Mouse (Mus musculus) kidney, postnatal 14 days (tissue): ENCODE data around the gene Zfp354a.
"Not testable (repeated sequence)": the region's sequence is repeated elsewhere in the genome, so short reads cannot be mapped to it uniquely, and the experiment has no call there.

Source experiments
- DNase-seq: peaks from one replicate; pipeline ENCODE4 v3.0.0; 2022; ENCODE audit warnings: mixed read lengths

Zfp354a gene

DNA sequence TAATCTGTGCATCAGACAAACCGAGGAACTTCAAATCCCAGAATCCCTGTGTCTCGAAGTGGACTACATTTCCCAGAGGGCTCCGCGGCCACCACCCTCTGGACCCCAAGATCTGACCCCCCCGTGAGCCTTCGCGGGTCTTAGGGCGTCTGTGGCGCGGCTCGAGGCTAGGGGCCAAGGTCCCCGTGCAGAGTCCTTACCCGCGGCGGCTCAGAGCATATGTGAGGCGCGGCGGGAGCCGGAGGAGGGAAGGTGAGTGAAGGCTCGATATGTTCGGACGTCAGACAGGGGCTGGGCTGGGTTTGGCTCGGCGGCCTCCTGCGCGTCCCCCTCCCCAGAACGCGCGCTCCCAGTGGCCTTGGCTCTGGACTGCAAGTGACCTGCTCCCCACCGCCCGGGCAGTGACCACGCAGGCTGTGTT lies at the start of gene Zfp354a:
Gene Zfp354a, plus strand, starts transcription at position 107 of the 421 bp plus-strand sequence.
- peak; percentile 89 for DNase-seq

DNA sequence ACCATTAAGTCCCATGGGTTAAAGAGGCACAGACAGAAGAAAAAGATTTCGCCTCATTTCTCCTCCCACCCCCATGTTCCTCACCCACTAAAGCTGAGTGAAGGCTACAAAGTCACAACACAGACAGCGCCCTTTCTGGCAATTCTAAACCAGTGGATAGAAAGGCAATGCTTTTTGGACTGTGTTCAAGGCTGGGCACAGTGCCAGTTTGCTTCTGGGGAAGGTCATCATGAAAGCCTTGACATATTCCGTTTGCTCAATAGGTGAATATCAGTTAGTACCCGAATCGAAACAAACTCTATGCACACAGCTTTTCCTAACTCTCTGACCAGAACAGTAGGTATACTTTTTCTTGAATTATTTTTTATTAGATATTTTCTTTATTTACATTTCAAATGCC lies 47.2 kb upstream of the Zfp354a start:
- peak; percentile 63 for DNase-seq

DNA sequence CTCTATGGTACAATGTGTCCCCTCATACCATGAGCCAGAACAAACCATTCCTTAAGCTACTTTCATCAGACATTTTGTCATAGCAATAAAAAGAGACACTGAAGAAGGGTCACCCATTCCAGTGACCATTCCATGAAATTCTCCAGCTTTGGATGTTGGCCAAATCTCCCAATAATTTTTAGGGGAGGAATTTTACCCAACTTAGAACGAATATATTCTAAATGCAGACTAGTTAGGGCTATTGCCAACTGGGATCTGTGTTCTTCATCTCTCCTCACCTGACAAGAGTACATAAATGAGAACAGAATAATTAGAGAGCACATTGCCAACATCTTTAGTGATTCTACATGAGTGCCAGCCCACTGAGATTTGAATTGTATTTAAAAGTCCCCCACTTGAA lies 45.1 kb upstream of the Zfp354a start, which contains the start of gene Olfr54:
Gene Olfr54, plus strand, starts transcription at position 301 of the 400 bp plus-strand sequence.
- no peak for DNase-seq

DNA sequence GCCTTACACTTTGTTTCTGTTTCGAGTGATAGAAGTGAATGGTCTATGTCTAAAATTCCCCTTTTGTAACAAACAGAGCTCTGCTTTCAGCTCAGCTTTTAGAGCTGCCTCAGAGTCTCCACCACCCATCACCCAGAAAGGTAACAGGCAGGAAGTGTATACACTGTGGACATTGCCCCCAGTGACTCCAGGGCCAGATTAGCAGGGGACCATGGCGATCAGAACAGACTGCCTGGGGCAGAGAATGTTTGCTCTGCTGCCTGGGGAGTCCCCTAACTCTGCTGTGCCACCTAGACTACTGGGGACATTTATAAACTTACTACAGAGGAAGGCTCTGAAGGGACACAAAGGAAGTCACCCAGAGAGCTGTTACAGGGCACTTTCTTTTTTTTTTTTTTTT lies 42.7 kb upstream of the Zfp354a start:
- DNase-seq = no peak

DNA sequence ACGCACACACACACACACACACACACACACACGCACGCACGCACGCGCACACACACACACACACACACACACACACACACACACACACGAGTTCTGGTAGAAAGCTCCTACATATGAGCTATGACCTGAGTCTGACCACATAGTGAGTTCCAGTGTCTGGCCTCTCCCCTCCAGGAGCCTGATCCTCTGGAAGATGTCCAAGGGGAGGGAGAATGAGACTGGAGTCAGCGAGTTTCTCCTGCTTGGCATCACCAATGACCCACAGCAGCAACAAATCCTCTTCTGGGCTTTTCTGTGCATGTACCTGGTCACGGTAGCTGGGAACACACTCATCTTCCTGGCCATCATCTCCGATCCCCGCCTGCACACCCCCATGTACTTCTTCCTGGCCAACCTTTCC lies 32.2 kb upstream of the Zfp354a start:
- DNase-seq = peak; percentile 45

DNA sequence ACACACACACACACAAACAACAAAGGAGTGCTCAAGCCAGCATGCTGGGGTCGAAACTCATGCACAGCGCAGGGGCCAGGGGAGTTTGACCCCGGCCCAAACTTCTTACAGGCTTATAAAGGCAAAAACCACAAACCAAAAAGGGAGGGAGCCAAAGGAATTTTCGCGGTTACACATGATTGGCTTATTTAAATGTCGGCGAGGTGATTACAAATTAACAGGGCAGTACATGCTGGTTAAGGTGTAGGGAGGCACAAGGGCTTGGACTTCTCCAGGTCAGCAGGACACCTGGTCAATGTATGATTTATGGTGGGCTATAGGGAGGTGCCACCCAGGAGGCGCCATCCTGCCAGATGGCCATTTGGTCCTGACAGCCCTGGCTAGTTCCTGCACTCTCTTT lies 29.7 kb upstream of the Zfp354a start:
- DNase-seq = peak; percentile 49

DNA sequence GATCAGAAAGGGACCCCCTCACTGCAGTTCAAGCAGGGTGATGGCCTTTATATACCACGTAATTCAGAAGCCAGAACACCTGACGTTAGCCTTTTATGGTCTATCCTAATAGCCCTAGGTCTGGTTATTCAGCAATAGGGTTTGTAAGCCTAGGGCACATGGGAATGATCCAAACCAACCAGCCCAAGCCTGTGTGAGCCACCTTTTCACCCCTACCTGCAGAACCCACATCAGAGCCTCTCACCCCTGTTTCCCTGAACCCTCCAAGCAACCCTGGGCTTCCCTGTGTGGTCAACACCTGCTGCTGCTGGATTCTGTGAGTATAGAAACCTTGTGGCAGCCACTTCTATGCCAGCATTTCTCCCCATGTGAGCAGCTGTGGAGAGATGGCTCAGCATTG lies 28.8 kb upstream of the Zfp354a start:
- peak; percentile 15 for DNase-seq

DNA sequence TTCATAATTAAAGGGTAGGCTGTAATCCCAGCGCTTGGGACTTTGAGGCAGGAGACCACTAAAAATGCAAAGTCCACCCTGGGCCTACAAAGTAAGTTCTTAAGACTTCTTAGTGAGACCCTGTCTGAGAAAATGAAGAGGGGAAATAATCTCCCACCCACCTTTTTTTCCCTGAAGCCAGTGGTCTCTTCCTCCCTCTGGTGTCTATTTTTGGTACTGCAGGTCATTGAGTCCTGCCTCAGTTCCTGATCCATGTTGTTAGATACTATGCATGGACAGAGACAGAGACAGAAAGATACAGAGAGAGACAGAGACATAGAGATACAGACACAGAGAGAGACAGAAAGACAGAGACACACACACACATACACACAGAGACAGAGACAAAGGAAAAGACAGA lies 26.2 kb upstream of the Zfp354a start:
- peak; percentile 41 for DNase-seq

DNA sequence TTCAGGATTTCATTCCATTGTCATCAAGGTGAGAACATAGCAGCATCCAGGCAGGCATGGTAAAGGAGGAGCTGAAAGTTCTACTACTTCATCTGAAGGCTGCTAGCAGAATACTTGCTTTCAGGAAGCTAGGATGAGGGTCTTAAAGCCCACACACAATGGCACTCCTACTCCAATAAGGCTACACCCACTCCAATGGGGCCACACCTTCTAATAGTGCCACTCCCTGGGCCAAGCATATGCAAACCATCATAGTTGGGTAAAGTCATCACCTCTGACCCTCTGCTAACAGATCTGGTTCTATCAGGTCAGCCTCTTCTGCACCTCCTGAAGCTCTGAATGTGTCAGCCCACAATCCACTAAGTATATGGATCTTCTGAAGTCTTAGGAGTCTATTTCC lies 24.9 kb upstream of the Zfp354a start:
- not testable (repeated sequence) for DNase-seq

DNA sequence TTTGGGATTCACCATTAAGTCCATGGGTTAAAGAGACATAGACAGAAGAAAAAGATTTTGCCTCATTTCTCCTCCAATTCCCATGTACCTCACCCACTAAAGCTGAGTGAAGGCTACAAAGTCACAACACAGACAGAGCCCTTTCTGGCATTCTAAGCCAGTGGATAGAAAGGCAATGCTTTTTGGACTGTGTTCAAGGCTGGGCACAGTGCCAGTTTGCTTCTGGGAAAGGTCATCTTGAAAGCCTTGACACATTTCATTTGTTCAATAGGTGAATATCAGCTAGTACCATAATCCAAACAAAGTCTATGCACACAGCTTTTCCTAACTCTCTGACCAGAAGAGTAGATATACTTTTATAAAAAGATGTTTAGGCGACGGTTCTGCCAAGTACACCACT lies 23.1 kb upstream of the Zfp354a start:
- DNase-seq = peak; percentile 55

DNA sequence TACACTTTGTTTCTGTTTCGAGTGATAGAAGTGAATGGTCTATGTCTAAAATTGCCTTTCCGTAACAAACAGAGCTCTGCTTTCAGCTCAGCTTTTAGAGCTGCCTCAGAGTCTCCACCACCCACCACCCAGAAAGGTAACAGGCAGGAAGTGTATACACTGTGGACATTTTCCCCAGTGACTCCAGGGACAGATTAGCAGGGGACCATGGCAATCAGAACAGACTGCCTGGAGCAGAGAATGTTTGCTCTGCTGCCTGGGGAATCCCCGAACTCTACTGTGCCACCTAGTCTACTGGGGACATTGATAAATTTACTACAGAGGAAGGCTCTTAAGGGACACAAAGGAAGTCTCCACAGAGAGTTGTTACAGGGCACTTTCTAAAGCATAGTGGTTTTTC lies 14.3 kb upstream of the Zfp354a start:
- DNase-seq = not testable (repeated sequence)

DNA sequence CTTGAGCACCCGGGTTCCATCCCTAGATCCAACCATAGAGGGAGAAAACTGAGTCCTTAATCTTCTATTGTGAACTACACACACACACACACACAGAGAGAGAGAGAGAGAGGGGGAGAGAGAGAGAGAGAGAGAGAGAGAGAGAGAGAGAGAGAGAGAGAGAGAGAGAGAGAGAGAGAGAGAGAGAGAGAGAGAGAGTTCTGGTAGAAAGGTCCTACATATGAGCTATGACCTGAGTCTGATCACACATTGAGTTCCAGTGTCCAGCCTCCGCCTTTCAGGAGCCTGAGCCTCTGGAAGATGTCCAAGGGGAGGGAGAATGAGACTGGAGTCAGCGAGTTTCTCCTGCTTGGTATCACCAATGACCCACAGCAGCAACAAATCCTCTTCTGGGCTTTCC lies 11.2 kb upstream of the Zfp354a start, which contains the start of gene Olfr1375:
Gene Olfr1375, plus strand, starts transcription at position 301 of the 400 bp plus-strand sequence.
- DNase-seq = peak; percentile 14

DNA sequence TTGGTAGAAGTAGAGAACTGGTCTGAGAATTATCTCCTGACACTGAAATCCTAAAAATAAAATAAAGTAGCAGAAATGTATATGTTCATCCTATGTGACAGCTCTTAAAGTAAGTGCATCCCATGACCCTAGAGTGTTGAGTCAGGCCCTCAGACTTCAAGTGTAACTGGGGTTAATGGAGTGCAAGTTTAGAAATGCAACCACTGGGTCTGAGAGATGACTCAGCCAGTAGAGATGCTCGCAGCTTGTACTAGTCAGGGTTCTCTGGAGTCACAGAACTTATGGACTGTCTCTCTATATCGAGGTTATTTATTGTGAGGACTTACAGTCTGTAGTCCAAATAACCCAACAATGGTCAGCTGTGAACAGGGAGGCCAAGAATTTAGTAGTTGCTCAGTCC lies 7.4 kb upstream of the Zfp354a start:
- no peak for DNase-seq

DNA sequence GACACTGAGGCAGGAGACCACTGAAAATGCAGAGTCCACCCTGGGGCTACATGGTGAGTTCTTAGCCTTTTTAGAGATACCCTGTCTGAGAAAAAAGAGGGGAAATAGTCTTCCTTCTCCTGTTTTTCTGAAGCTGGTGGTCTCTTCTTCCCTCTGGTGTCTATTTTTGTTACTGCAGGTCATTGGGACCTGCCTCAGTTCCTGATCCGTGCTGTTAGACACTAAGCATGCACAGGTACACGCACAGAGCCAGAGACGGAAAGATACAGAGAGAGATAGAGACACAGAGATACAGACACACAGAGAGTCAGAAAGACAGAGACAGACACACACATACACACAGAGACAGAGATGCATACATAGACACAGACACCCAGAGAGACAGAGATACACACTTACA lies 5.8 kb upstream of the Zfp354a start:
- no peak for DNase-seq

DNA sequence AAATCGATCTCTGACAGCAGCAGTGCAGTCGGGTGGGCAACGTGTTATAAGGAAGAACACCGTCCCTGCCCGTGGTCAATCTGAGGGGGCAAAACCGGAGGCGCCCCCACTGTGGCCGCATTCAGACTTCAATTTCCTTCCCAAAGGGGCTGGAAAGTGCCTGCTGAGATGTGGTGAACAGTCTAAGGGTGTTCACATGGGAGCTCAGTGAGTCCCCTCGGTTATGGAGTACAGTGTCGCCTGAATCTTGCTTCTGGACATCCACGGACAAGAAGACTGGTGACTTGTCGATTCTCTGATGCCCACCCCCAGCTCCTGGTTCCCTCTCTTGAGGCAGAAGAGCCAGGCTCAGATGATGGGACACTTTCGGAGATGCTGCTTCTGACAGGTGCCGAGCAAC lies 583 bp downstream of the Zfp354a start:
- no peak for DNase-seq

DNA sequence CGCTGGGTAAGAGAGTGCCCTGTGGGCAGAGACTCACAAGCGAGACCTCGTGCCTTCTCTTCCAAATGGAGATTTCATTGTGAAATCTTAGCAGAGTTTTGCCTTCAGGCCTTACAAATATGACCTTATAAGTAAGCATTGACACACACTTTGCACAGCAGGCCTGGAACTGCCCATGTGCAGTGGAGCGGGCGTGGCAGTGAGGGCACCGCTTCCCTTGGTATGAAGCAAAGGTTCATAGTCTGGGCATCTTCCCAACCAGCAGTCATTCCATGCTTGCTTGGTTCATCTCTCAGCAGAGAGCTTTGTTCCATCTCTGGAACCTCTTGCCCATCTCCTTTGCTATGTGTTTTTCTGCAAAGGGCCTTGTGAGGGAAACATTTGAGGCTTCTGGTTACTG lies 1.9 kb downstream of the Zfp354a start:
- peak; percentile 78 for DNase-seq

DNA sequence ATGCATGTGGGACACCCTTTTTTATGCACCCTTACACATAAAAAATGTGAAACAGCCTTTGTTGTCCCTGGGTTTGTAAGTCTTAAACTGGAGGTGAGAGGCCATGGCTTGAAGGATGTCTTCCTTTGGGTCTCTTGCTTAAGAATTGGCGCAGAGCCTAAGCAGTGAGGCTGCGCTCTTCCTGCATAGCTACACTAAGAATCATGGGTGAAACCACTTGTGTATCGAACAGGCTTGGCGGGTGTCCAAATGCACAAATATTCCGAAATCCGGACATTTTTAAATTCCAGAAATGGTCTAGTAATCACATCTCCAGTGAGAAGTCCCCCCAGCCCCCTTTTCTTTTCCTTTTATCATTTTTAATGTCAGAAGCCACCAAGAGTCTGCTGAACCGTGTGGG lies 4.2 kb downstream of the Zfp354a start:
- peak; percentile 34 for DNase-seq

DNA sequence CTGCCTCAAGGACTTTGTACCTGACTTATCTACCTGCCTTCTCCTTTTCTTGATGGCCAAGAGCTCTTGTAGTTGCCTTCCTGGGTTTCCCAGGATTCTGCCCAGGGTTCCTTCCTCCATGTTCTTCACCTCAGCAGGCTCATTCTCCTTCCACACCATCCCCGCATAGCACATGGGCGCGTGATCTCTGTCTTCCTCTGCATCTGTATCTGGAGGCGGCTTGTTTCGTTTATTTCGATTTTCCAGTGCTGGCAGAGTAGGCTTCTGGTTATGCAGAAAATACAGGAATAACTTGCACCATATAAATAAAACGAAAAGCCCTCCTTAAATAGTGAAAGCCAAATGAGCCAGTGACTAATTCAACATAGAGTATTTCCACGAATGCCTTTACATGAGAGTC lies 4.8 kb downstream of the Zfp354a start:
- no peak for DNase-seq

DNA sequence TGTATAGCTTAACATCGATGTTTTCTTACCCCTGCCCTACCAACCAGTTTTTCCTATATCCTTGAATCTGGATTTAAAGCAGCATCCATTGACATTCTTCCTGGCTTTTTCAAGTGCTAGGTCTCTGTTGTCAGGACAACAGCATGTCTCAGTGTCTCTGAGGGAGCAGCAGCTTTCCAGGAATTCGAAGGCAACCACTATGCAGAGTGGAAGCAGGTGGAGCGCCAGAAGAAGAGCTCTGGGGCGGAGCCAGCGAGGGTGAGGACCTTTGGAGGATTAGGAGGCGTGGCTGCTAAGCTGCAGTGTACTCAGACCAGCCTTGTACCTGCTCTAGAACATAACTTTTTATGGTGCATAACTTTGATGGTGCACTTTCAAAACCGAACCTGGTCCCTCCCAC lies 25.5 kb downstream of the Zfp354a start:
- DNase-seq = peak; percentile 34

DNA sequence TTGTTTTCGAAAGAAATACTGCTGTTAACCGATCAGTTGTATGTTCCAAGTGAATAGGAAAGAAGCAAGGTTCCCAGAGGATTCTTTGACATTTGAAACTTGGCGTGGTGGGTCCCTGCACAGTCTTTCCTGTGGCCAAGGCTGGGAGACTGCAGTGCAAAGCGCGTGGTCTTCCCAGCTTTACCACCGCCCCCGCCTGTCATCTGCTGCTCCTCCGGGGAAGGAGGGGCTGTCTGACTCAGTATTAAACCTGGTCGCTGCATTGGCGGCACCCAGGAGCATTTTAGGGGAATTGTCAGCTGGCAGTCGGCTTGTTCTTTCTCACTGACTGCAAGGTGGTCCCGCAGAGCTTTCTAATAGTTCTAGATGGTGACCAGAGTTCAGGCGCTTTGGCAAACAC lies 26.2 kb downstream of the Zfp354a start:
- DNase-seq = no peak

DNA sequence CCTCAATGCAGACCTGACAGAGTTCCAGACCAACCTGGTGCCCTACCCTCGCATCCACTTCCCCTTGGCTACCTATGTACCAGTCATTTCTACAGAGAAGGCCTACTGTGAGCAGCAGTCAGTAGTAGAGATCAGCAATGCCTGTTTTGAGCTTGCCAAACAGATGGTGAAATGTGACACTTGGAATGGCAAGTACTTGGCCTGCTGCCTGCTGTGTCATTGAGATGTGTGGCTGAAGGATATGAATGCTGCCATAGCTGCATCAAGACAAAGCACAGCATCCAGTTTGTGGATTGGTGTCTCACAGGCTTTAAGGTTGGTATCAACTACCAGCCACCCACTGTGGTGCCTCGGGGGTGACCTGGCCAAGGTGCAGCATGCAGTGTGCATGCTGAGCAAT lies 48.2 kb downstream of the Zfp354a start:
- DNase-seq = no peak

DNA sequence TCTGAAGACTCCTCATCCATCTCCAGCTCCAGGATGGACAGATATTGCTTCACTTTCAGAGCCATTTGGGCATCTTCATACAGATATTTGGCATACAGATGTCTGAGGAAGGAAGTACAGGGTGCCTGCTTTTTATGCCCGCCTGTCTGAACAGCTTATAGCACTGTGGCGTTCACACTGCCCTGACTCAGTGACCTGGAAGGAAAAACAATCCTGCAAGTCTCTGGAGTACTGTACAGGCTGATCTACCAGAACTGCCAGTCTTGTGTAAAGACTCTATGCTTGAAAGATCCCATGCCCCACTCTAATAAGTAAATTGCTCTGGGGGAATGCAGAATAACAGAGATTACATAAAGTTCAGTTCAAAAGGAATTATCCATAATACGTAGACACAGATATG lies 51.6 kb downstream of the Zfp354a start:
- no peak for DNase-seq
